Mouse (Mus musculus): ENCODE data around the gene Cend1.
A peak's percentile ranks its signal among the peaks of the same experiment; 100 is the strongest.

Gene Cend1

GRCm38 (mm10) chr7:141394158-141394557 lies 35.1 kb downstream of the Cend1 start:
- DNase-seq (ENCODE audit: low read depth in 1 of 2, low spot score in 2 of 2) = peak; percentile 55 to 57

- DNase-seq (ENCODE audit: low read depth in 1 of 2, low spot score in 2 of 2) = no peak
Observed at GRCm38 (mm10) chr7:141392552-141393222, 36.6 kb downstream of the Cend1 start.

- DNase-seq (ENCODE audit: low read depth in 1 of 2, low spot score in 2 of 2) = peak; percentile 88 to 91
Observed at GRCm38 (mm10) chr7:141391625-141392551, 37.4 kb downstream of the Cend1 start, which contains the start of gene Taldo1. Gene Taldo1, plus strand, starts transcription at chr7:141392199.

GRCm38 (mm10) chr7:141390326-141391259 lies 38.7 kb downstream of the Cend1 start:
- no peak for DNase-seq (ENCODE audit: low read depth in 1 of 2, low spot score in 2 of 2)

GRCm38 (mm10) chr7:141388487-141389109 lies 40.7 kb downstream of the Cend1 start:
- no peak for DNase-seq (ENCODE audit: low read depth in 1 of 2, low spot score in 2 of 2)

- no peak for DNase-seq (ENCODE audit: low read depth in 1 of 2, low spot score in 2 of 2)
Observed at GRCm38 (mm10) chr7:141387807-141388486, 41.3 kb downstream of the Cend1 start.

GRCm38 (mm10) chr7:141381068-141381835 lies 48.0 kb downstream of the Cend1 start:
- DNase-seq (ENCODE audit: low read depth in 1 of 2, low spot score in 2 of 2) = no peak

GRCm38 (mm10) chr7:141379584-141379983 lies 49.7 kb downstream of the Cend1 start:
- peak; percentile 52 to 67 for DNase-seq (ENCODE audit: low read depth in 1 of 2, low spot score in 2 of 2)

Measured in monocyte, adult 2 months (primary cell).